Mouse (Mus musculus) brown adipose tissue, adult 24 weeks (tissue): ENCODE measurements around the gene Tanc1. TPM values are rescaled to one million over a fixed set of nuclear protein-coding genes. Genes with fewer than 3 reads are reported as not detected.

Experiments
- H3K27ac ChIP-seq: fragments of 200-500 bp; replicated peaks from 2 replicates; pipeline ENCODE4 v1.5.1; 2012; ENCODE audit warnings: low read depth, mild to moderate bottlenecking, low read length
- H3K4me1 ChIP-seq: fragments of 200-500 bp; 2 replicates; pipeline ENCODE4 v1.6.1; 2012; ENCODE audit warnings: low read length, mixed read lengths; ENCODE audit not compliant: control insufficient read depth, insufficient read depth, insufficient read length
- H3K4me3 ChIP-seq: fragments of 200-500 bp; 2 replicates; pipeline ENCODE4 v1.5.1; 2012; ENCODE audit warnings: low read depth, mild to moderate bottlenecking, low read length, moderate library complexity; ENCODE audit not compliant: insufficient read depth
- polyA plus RNA-seq: library from polyadenylated mRNA; stranded (reverse); fragments of >200 nt; gene quantifications from 2 replicates; pipeline ENCODE4 v1.2.4, GENCODE M21; 2012; ENCODE audit not compliant: missing spikeins, insufficient read depth, insufficient read length

Tanc1 gene
- polyA plus RNA-seq, 1 experiment, result 9.7 TPM

GRCm38 (mm10) chr2:59653306-59654165 is 41.7 kb downstream of the Tanc1 start:
- H3K4me1 ChIP-seq, result peaks cover 25% of the 10 kb centered on the region
- H3K27ac ChIP-seq, result peak overlapping the region; percentile 62
- H3K4me3 ChIP-seq, result no peak overlapping the region

- no peak overlapping the region for H3K27ac ChIP-seq
- peaks cover 30% of the 10 kb centered on the region for H3K4me1 ChIP-seq
- no peak overlapping the region for H3K4me3 ChIP-seq
Measured at GRCm38 (mm10) chr2:59655471-59655870, 43.6 kb downstream of the Tanc1 start.

GRCm38 (mm10) chr2:59656680-59657079 is 44.8 kb downstream of the Tanc1 start:
- Histone ChIP-seq H3K4me1 (peaks cover 38% of the 10 kb centered on the region), H3K27ac (no peak overlapping the region; the same call in 1 of the 2 replicates), H3K4me3 (no peak overlapping the region)

- Histone ChIP-seq H3K27ac (peak overlapping the region; percentile 71), H3K4me1 (peaks cover 24% of the 10 kb centered on the region), H3K4me3 (no peak overlapping the region)
Measured at GRCm38 (mm10) chr2:59659686-59660085, 47.8 kb downstream of the Tanc1 start.

- Histone ChIP-seq H3K4me3 (no peak overlapping the region), H3K4me1 (peaks cover 19% of the 10 kb centered on the region), H3K27ac (peak overlapping the region; percentile 23)
Measured at GRCm38 (mm10) chr2:59660891-59661805, 49.3 kb downstream of the Tanc1 start.

- Histone ChIP-seq H3K4me1 (peaks cover 16% of the 10 kb centered on the region), H3K27ac (no peak overlapping the region), H3K4me3 (no peak overlapping the region)
Measured at GRCm38 (mm10) chr2:59664803-59665567, 53.1 kb downstream of the Tanc1 start.

GRCm38 (mm10) chr2:59666533-59666932 is 54.7 kb downstream of the Tanc1 start:
- no peak overlapping the region for H3K4me3 ChIP-seq
- peaks cover 6% of the 10 kb centered on the region for H3K4me1 ChIP-seq
- H3K27ac ChIP-seq, result no peak overlapping the region

GRCm38 (mm10) chr2:59670087-59671060 is 58.5 kb downstream of the Tanc1 start:
- H3K4me1 ChIP-seq, result peaks cover 38% of the 10 kb centered on the region
- H3K4me3 ChIP-seq, result peak overlapping the region; percentile 20; the same call in 1 of the 2 replicates
- peak overlapping the region; percentile 98 for H3K27ac ChIP-seq

- H3K4me3 ChIP-seq, result no peak overlapping the region
- H3K4me1 ChIP-seq, result peaks cover 50% of the 10 kb centered on the region
- peak overlapping the region; percentile 87 for H3K27ac ChIP-seq
Measured at GRCm38 (mm10) chr2:59671671-59672070, 59.8 kb downstream of the Tanc1 start.

GRCm38 (mm10) chr2:59672086-59672485 is 60.2 kb downstream of the Tanc1 start:
- Histone ChIP-seq H3K4me3 (no peak overlapping the region), H3K4me1 (peaks cover 52% of the 10 kb centered on the region), H3K27ac (peak overlapping the region; percentile 87)

GRCm38 (mm10) chr2:59672686-59673085 is 60.8 kb downstream of the Tanc1 start:
- H3K27ac ChIP-seq, result peak overlapping the region; percentile 87
- H3K4me3 ChIP-seq, result 0 out of 2 replicates have a peak overlapping the region, but pooled peaks have one; percentile 3
- H3K4me1 ChIP-seq, result peaks cover 52% of the 10 kb centered on the region

- Histone ChIP-seq H3K4me3 (no peak overlapping the region), H3K4me1 (peaks cover 51% of the 10 kb centered on the region), H3K27ac (peak overlapping the region; percentile 87)
Measured at GRCm38 (mm10) chr2:59673351-59673750, 61.5 kb downstream of the Tanc1 start.

- peak overlapping the region; percentile 87; the same call in 1 of the 2 replicates for H3K27ac ChIP-seq
- H3K4me3 ChIP-seq, result no peak overlapping the region
- H3K4me1 ChIP-seq, result peaks cover 49% of the 10 kb centered on the region
Measured at GRCm38 (mm10) chr2:59673877-59674276, 62.0 kb downstream of the Tanc1 start.
